Mouse (Mus musculus): ENCODE results near the gene Mthfd1l.

DNA sequence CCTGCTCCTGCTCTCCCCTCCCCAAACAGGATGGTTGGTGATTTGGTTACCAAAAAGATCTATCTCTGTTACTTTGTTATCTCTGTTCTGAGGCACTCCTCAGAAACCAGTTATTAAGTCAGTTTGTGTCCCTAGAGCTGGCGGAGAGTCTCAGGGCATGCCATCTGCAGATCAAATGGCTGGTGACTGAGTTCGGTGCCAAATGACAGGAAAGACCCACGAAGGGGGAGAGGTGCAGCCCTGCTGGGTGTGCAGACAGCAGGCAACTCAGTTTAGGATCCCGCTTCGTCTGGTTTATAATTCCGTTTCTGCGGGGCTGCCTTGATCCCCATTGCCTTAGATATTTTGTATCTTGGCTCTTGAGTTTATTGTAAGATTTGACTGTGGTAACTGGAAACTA is 168.8 kb downstream of the Mthfd1l start:
- no peak for TF ChIP-seq CTCF (IDR thresholded peaks at IDR 0.05; ENCODE audit: borderline replicate concordance, insufficient read depth, low read depth, low read length)
- TF ChIP-seq POLR2A (IDR thresholded peaks at IDR 0.05; ENCODE audit: borderline replicate concordance, insufficient read depth, low read length): no peak
